Mouse (Mus musculus) T-cell, adult 2 months (primary cell): ENCODE data around the gene Ccnl1.

ENCODE experiments used
- DNase-seq: peaks from one replicate; pipeline ENCODE4 v3.0.0; 2022; ENCODE audit warnings: low spot score

Ccnl1 gene

DNA sequence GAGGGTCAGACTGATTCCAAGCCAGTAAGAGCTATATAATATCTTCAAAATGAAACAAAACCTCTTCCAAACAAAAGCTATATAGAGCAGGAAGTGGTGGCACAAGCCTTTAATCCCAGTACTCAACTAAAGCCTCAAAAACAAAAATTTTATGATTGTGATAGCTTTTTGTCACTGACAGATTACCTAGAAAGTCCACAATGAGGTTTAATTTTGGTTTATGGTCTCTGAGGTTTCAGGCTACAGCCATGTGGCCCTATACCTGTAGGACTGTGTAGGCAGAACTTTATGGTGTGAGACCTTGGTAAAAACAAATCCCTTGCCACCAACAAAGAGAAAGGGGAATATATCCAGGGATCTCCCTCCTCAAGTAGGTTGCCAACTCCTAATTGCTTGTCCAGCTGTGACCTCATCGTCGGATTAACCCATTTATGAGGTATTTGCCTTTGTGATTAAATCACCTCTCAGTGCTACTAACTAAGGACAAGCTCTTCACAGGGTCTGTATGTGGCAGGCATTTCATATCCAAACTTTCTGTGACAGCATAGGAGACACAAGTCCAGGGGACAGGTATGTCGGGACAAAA lies 1.5 kb upstream of the Ccnl1 start:
- no peak for DNase-seq

GRCm38 (mm10) chr3:65958840-65959185 lies 764 bp upstream of the Ccnl1 start:
- no peak for DNase-seq

GRCm38 (mm10) chr3:65957271-65958101 lies 563 bp downstream of the Ccnl1 start:
- DNase-seq = peak; percentile 70

DNA sequence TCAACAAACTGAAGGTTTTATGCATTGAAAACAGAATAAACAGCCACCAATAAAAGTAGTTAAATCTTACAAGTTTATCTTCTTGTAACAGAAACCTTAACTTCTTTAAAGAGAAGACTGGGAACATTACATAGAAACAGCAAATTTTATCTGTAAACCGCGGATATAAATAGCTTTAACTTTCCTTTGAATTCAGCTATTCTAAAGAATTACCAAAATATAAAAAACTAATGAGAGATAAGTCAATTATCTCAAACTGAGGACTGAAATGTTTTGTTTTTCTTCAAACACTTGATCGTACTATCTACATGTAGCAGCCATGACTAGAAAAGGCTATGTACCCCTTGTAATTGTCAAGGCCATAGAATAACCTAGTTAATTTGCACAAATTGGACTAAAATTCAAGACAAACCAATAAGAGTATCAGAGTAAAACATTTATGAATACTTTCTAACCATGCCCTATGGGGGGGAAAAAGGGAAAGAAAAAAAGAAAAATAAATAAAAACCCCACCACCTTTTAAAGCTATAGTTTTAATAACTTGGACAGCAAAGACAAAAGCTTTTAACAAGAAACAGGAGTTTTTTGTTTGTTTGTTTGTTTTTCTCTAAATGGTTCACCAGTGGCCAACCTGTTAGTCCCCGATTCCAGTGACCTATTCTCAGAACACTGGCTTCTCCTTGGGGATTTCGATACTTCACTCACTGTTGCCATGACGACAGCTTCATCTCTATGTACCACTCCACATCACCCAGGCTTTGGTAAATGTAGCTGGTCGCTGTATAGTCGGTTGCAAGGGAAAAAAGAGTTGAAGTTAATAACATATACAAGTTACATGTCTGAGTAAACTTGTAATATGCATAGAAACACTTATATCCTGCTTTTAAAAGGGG lies 3.3 kb downstream of the Ccnl1 start:
- DNase-seq = no peak

DNA sequence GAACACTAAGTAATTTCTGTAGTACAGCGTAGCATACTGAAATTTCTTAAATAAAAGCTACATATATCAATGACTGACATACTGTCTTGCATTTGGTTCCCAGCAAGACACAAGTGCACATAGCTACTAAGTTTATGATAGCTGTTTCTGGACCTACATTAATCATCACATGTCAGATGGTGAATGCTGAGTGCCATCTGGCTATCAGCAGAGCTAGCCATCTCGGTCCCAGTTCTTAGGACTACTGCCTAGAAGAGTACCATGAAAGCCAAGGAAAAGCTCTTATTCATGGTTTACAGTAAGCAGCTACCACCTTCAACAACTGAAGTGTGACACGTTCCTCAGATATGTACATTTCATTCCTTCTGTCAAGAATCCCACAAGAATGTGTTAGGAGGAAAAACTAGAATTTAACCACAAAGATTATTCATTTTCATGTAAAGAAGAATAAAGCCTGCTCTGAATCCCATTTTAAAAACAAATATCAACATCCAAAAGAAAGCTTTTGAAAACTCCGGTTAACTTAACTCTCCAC lies 7.2 kb downstream of the Ccnl1 start:
- no peak for DNase-seq

DNA sequence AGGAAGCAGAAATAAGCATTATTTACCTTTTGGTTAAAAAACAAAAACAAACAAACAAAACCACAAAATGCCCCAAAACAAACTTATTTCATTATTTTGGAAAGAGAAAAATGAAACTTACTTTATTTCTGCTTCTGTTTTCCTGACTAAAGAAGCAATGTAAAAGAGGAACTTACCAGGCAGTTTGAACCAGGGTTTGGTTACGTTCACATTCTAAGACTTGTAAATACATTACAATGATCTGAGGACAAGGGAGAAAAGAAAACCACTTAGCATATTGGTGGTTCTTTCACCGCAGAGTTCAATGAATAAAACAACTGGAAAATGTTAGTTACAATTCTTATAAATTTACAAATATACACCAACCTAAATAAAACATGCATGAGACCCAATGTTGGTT lies 7.7 kb downstream of the Ccnl1 start:
- DNase-seq = no peak

- DNase-seq = no peak
These were observed 12.6 kb downstream of the Ccnl1 start for GRCm38 (mm10) chr3:65945277-65945932.

DNA sequence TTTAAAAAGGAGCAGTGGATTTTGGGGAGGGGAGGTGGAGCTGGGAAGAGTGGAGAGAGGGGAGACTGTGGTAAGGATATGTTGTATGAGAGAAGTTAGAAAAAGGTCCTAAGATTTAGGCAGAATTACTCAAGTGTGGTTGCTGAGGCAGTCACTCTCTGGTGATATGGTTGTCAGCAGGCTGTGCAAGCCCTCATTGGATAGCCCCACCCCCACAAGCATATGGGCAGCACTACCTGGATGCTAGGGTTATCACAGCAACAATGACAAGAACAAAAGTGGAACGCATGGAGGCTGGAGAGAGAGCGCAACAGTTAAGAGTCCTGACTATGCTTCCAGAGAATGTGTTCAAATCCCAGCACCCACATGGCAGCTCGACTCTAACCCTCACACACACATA lies 13.3 kb downstream of the Ccnl1 start:
- DNase-seq = no peak

GRCm38 (mm10) chr3:65943453-65943852 lies 14.6 kb downstream of the Ccnl1 start:
- DNase-seq = no peak

DNA sequence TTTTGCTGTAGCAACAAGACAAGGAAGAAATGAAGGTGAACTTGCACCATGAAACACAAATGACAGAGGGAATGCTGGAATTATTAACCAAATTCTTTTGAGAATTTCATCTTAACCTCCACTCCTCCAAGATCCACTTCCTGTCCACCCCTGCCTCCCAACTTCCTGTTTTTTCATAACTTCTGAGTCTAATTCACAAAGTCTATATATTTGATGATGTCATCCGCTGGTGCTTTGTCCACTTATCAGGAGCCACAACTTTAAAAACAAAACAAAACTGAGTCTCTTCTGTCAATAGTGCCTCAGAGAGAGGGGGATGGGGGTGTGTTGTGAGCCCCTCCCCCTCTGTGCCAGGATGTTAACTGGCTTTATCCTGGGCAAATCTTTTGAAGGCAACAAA lies 17.0 kb downstream of the Ccnl1 start:
- no peak for DNase-seq

GRCm38 (mm10) chr3:65938211-65938610 lies 19.8 kb downstream of the Ccnl1 start:
- DNase-seq = no peak

- no peak for DNase-seq
These were observed 21.7 kb downstream of the Ccnl1 start for GRCm38 (mm10) chr3:65936384-65936783.

GRCm38 (mm10) chr3:65935153-65935552 lies 22.9 kb downstream of the Ccnl1 start:
- DNase-seq = no peak

GRCm38 (mm10) chr3:65933726-65934125 lies 24.3 kb downstream of the Ccnl1 start:
- no peak for DNase-seq

- DNase-seq = no peak
These were observed 26.5 kb downstream of the Ccnl1 start for GRCm38 (mm10) chr3:65931542-65931941.

DNA sequence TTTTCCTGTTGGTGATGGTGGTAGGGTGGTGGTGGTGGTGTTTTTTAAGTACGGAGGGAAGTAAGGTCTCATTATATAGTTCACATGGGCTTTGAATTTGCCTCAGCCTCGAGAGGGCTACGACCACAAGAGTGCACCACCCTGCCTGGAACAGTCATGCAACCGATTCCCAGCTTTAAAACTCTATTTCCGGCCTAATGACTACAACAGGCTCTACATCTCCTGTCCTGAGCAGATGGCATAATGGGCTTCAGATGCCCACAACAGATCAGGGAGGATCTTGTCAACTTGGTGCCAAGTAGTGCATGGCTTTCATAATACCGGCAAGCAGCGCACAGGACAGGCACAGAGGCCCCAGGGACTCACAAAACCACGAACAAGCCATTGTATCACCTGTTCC lies 27.4 kb downstream of the Ccnl1 start:
- DNase-seq = no peak

GRCm38 (mm10) chr3:65929821-65930633 lies 28.0 kb downstream of the Ccnl1 start:
- DNase-seq = peak; percentile 64

DNA sequence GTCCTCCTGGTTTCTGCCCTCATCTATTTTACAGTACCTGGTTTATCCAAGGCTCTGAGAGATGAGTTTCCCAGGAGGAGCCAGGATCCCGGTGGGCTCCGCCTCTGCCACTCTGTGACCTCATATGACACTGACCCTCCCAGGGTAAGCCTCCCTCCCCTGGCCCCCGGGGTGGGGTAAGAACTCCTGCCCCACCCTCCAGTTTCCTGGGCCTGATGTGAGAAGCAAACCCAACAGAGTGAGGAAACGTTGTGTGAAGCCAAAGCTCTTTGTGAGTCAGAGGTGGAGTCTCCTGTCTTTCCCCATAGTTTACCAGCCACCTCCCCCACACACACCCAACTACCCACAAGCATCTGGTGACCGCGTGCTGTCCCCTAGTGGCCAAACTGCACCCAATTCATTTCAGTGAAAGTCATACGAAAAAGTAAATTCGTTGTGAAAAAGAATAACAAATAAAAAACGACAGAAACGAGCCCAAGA lies 28.7 kb downstream of the Ccnl1 start:
- DNase-seq = peak; percentile 63

DNA sequence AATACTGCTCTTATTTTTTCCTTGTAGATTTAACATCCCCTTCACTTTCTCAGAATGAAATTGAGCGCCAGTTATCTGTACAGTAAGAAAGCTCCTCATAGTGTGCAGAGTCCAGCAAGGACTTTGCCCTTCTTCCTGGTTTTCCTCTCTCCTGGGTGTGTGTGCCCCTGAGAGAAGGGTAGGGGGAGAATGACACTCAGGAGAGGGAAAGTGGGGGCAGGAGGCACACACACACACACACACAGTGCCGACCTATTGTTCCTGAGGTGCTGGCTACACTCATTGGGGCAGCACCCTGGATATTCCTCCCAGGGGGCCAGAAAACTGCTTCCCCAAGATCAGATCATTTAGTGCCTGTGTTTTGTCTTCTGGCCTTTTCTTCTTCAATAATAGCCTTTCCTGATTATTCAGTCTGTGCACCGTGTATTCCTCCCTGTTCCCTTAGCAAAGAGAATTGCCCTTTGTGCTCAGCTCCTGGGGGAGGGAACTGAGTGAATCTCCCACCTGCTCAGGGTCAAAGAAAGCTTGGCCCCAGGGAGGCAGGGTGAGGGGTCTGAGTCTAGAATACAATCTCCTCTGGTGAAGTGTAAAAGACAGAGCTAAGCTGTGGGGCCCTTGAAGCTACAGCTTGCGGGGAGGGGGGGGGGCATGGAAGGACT lies 29.3 kb downstream of the Ccnl1 start:
- DNase-seq = no peak

DNA sequence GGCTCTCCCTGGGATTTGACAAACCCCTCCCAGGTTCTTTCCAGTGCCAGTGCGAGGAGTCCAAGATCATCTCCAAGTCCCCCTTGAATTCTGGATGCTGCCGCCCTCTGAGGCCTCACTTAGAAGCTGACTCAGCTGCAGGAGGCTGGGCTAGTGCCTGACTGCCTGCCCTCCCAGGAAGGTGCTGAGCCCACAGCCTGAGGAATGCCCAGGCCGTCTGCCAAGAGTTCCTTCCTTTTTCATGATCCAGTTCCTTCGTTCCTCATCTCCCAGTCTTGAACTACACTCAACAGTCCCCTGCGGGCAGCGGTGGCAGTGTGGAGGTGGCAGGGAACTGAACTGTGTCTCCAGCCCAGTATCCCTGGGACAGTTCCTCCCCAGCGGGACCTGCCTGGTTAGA lies 30.4 kb downstream of the Ccnl1 start:
- no peak for DNase-seq

GRCm38 (mm10) chr3:65927101-65927501 lies 30.9 kb downstream of the Ccnl1 start:
- DNase-seq = no peak
